Mouse (Mus musculus): ENCODE data around the gene Clmn.

DNA sequence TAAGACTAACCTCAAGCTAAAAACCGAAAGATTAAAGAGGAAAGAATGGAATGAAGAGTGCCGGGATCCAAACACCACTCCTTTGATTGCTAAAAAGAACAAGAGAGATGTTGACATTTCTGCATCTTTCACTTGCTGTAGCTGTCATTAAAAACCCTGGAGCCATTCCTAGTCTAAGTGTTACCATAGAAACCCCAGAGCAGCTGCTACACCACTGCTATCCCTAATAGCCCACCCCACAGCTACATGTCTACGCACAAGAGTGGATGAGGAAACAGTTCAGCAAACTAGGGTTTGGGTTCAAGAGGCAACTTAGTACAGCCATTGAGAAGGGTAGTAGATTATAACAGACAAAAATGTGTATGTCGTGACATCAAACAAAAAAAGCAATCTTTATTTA lies 121.2 kb downstream of the Clmn start:
- no peak for TF ChIP-seq CTCF (IDR thresholded peaks at IDR 0.05; ENCODE audit: insufficient read depth, low read length)
- TF ChIP-seq POLR2A (IDR thresholded peaks at IDR 0.05; ENCODE audit: borderline replicate concordance, extremely low read depth, low read depth, low read length): no peak

Measured in lung, adult 2 months (tissue).